Mouse (Mus musculus) adrenal gland (tissue): Measurements from ENCODE around the gene Skint9.
"Not testable (repeated sequence)": the region's sequence is repeated elsewhere in the genome, so short reads cannot be mapped to it uniquely, and the experiment has no call there.

ENCODE experiments used
- intact Hi-C: fragments of 180-260 bp; cut with DNase I; formaldehyde crosslinking; loops from one replicate; pipeline ENCODE4 v1.15.1; 2025
- long read RNA-seq, 2 experiments: library from polyadenylated mRNA; unstranded; transcript quantifications; one replicate each; pipeline ENCODE4 v2.0.0; 2020; ENCODE audit warnings: borderline replicate concordance in 1 of 2; ENCODE audit not compliant: insufficient replicate concordance in 1 of 2

The Skint9 gene
- long read RNA-seq, experiment 1 = 0 reads
- long read RNA-seq, experiment 2 = 0 reads

- intact Hi-C loops = no loop called here
These were observed at the start of gene Skint9 for GRCm38 (mm10) chr4:112433885-112434284. Gene Skint9 (minus strand): TSS chr4:112433985.

- intact Hi-C loops = no loop called here
These were observed 1.1 kb downstream of the Skint9 start for GRCm38 (mm10) chr4:112432685-112433084.

GRCm38 (mm10) chr4:112432223-112432622 lies 1.6 kb downstream of the Skint9 start:
- intact Hi-C loops = no loop called here

GRCm38 (mm10) chr4:112349111-112349510 lies 84.7 kb downstream of the Skint9 start:
- intact Hi-C loops = not testable (repeated sequence)
